ENCODE assay signal across 8 mouse cellular contexts in genomic region chr16:20651947-20652310, GRCm38 (mm10). TPM values are rescaled to one million over a fixed set of nuclear protein-coding genes. Genes with fewer than 3 reads are reported as not detected.
DNase-seq lines count a peak whose midpoint lies in the region; ATAC-seq and TF ChIP-seq lines count a peak whose summit lies in the region.

No protein-coding gene starts in this region.

- peak overlapping the region; percentile 73 for H3K9ac ChIP-seq in lung, embryonic 14.5 days
- peak overlapping the region; percentile 74 for H3K9ac ChIP-seq in intestine, postnatal 0 days (ENCODE audit: low read depth, low read length)
- peak overlapping the region; percentile 93 for H3K9ac ChIP-seq in neural tube, embryonic 13.5 days

- no peak for TF ChIP-seq CTCF in lung, embryonic 14.5 days (IDR thresholded peaks at IDR 0.05; ENCODE audit: low read depth)
- TF ChIP-seq CTCF in embryonic fibroblast, embryonic 13.5 days (IDR thresholded peaks at IDR 0.05; ENCODE audit: borderline replicate concordance, insufficient read depth, low read length): no peak
- TF ChIP-seq CTCF in intestine, postnatal 0 days (IDR thresholded peaks at IDR 0.05; ENCODE audit: low read depth): no peak

- H3K4me2 ChIP-seq in lung, embryonic 14.5 days: peak overlapping the region; percentile 80
- peak overlapping the region; percentile 81 for H3K4me2 ChIP-seq in intestine, postnatal 0 days (replicated peaks; ENCODE audit: low read depth)
- peak overlapping the region; percentile 80 for H3K4me2 ChIP-seq in neural tube, embryonic 13.5 days

- no peak for TF ChIP-seq POLR2A in embryonic fibroblast, embryonic 13.5 days (IDR thresholded peaks at IDR 0.05; ENCODE audit: low read depth, low read length)

- 7% methylated on average over 12 of the region's 12 CpGs for WGBS in lung, embryonic 14.5 days
- 7% methylated on average over 12 of the region's 12 CpGs for WGBS in intestine, postnatal 0 days
- WGBS in neural tube, embryonic 13.5 days: 10% methylated on average over 12 of the region's 12 CpGs

- H3K4me1 ChIP-seq in lung, embryonic 14.5 days (ENCODE audit: insufficient read depth): no peaks in the 10 kb centered on the region
- H3K4me1 ChIP-seq in embryonic fibroblast, embryonic 13.5 days (ENCODE audit: control insufficient read depth, insufficient read depth, low read length): no peaks in the 10 kb centered on the region
- no peaks in the 10 kb centered on the region for H3K4me1 ChIP-seq in intestine, postnatal 0 days (replicated peaks; ENCODE audit: control insufficient read depth, insufficient read depth, low read length)
- peaks cover 19% of the 10 kb centered on the region for H3K4me1 ChIP-seq in neural tube, embryonic 13.5 days (replicated peaks)

- no peaks in the 10 kb centered on the region for H3K9me3 ChIP-seq in lung, embryonic 14.5 days (ENCODE audit: low read depth, low read length)
- H3K9me3 ChIP-seq in intestine, postnatal 0 days (ENCODE audit: control insufficient read depth): no peaks in the 10 kb centered on the region
- H3K9me3 ChIP-seq in neural tube, embryonic 13.5 days: no peaks in the 10 kb centered on the region

- H3K36me3 ChIP-seq in lung, embryonic 14.5 days (ENCODE audit: insufficient read depth): peaks cover 32% of the 10 kb centered on the region
- H3K36me3 ChIP-seq in intestine, postnatal 0 days (ENCODE audit: control insufficient read depth, insufficient read depth): peaks cover 26% of the 10 kb centered on the region
- peaks cover 26% of the 10 kb centered on the region for H3K36me3 ChIP-seq in neural tube, embryonic 13.5 days

- peak overlapping the region; percentile 75 for H3K4me3 ChIP-seq in lung, embryonic 14.5 days (ENCODE audit: low read depth, low read length)
- H3K4me3 ChIP-seq in embryonic fibroblast, embryonic 13.5 days (ENCODE audit: insufficient read depth, low read length): peak overlapping the region; percentile 72
- peak overlapping the region; percentile 74 for H3K4me3 ChIP-seq in intestine, postnatal 0 days (ENCODE audit: low read depth, low read length)
- H3K4me3 ChIP-seq in neural tube, embryonic 13.5 days: peak overlapping the region; percentile 86

- no peak for DNase-seq in lung, embryonic 14.5 days
- no peak for DNase-seq in lung, postnatal 25 days (ENCODE audit: low spot score)
- no peak for DNase-seq in urinary bladder, adult 2 months (ENCODE audit: low spot score)
- no peak for DNase-seq in adrenal gland, postnatal 10 days

- no peak overlapping the region for H3K27ac ChIP-seq in lung, embryonic 14.5 days (ENCODE audit: low read depth)
- H3K27ac ChIP-seq in embryonic fibroblast, embryonic 13.5 days (ENCODE audit: insufficient read depth, low read length): no peak overlapping the region
- peak overlapping the region; percentile 9; the same call in 1 of the 2 replicates for H3K27ac ChIP-seq in intestine, postnatal 0 days (ENCODE audit: low read depth, low read length)
- peak overlapping the region; percentile 88 for H3K27ac ChIP-seq in neural tube, embryonic 13.5 days (replicated peaks)

- H3K27me3 ChIP-seq in lung, embryonic 14.5 days (ENCODE audit: insufficient read depth, low read length): no peaks in the 10 kb centered on the region
- no peaks in the 10 kb centered on the region for H3K27me3 ChIP-seq in intestine, postnatal 0 days (replicated peaks; ENCODE audit: control insufficient read depth, insufficient read depth, low read length)
- no peaks in the 10 kb centered on the region for H3K27me3 ChIP-seq in neural tube, embryonic 13.5 days

- ATAC-seq in lung, embryonic 14.5 days (ENCODE audit: insufficient read depth): no peak; the same call in 1 of the 2 replicates
- peak; percentile 34; the same call in 1 of the 2 replicates for ATAC-seq in intestine, postnatal 0 days
- no peak for ATAC-seq in neural tube, embryonic 13.5 days (ENCODE audit: low read depth)
- no peak for ATAC-seq in activated CD4-positive, CD25-positive, alpha-beta regulatory T cell, adult 4 months

RNA-seq across cellular contexts. Expression of gene Psmd2, which starts 0.5 kb away (rescaled TPM):
- 345 and 352 TPM in 2 replicates for polyA plus RNA-seq in lung, embryonic 14.5 days (2014; fragmentation: Nextera tagmentation; extraction: Ambion mirVana)
- polyA plus RNA-seq in embryonic fibroblast, embryonic 13.5 days (2011; ENCODE audit: insufficient read length, low read depth, missing spikeins): 211 and 217 TPM in 2 replicates
- polyA plus RNA-seq in intestine, postnatal 0 days (2015; fragmentation: Nextera tagmentation; extraction: Ambion mirVana): 136 and 137 TPM in 2 replicates
- 352 and 361 TPM in 2 replicates for polyA plus RNA-seq in neural tube, embryonic 13.5 days (2015; fragmentation: Nextera tagmentation; extraction: Ambion mirVana)
- 126 and 133 TPM in 2 replicates for polyA plus RNA-seq in urinary bladder, adult 2 months (2012; rRNA removed)
- 100 to 1,000 TPM; 196 to 198 TPM for total RNA-seq in adrenal gland, postnatal 10 days (2021)
- 100 to 1,000 TPM; 152 to 157 TPM for polyA plus RNA-seq in activated CD4-positive, CD25-positive, alpha-beta regulatory T cell, adult 4 months (2017; shearing (Covaris generic))

RNA-seq across cellular contexts. Expression of gene Eif4g1, which starts 16.2 kb away (rescaled TPM):
- 176 and 191 TPM in 2 replicates for polyA plus RNA-seq in lung, embryonic 14.5 days (2014; fragmentation: Nextera tagmentation; extraction: Ambion mirVana)
- 337 and 421 TPM in 2 replicates for polyA plus RNA-seq in embryonic fibroblast, embryonic 13.5 days (2011; ENCODE audit: insufficient read length, low read depth, missing spikeins)
- polyA plus RNA-seq in intestine, postnatal 0 days (2015; fragmentation: Nextera tagmentation; extraction: Ambion mirVana): 97.8 and 106 TPM in 2 replicates
- 141 and 144 TPM in 2 replicates for polyA plus RNA-seq in neural tube, embryonic 13.5 days (2015; fragmentation: Nextera tagmentation; extraction: Ambion mirVana)
- polyA plus RNA-seq in urinary bladder, adult 2 months (2012; rRNA removed): 199 and 209 TPM in 2 replicates
- total RNA-seq in adrenal gland, postnatal 10 days (2021): 100 to 1,000 TPM; 366 to 393 TPM
- 10 to 100 TPM; 44.6 to 82.1 TPM for polyA plus RNA-seq in activated CD4-positive, CD25-positive, alpha-beta regulatory T cell, adult 4 months (2017; shearing (Covaris generic))

RNA-seq across cellular contexts. Expression of gene Ece2, which starts 22.3 kb away (rescaled TPM):
- polyA plus RNA-seq in lung, embryonic 14.5 days (2014; fragmentation: Nextera tagmentation; extraction: Ambion mirVana): 2.8 and 2.9 TPM in 2 replicates
- polyA plus RNA-seq in embryonic fibroblast, embryonic 13.5 days (2011; ENCODE audit: insufficient read length, low read depth, missing spikeins): 11.4 and 17.2 TPM in 2 replicates
- polyA plus RNA-seq in intestine, postnatal 0 days (2015; fragmentation: Nextera tagmentation; extraction: Ambion mirVana): 0.17 and 0.22 TPM in 2 replicates
- polyA plus RNA-seq in neural tube, embryonic 13.5 days (2015; fragmentation: Nextera tagmentation; extraction: Ambion mirVana): 12.2 and 12.8 TPM in 2 replicates
- polyA plus RNA-seq in urinary bladder, adult 2 months (2012; rRNA removed): 2.1 and 2.5 TPM in 2 replicates
- 1 to 10 TPM; 7.5 to 9.1 TPM for total RNA-seq in adrenal gland, postnatal 10 days (2021)
- not detected for polyA plus RNA-seq in activated CD4-positive, CD25-positive, alpha-beta regulatory T cell, adult 4 months (2017; shearing (Covaris generic))

RNA-seq across cellular contexts. Expression of gene Camk2n2, which starts 30.8 kb away (rescaled TPM):
- polyA plus RNA-seq in lung, embryonic 14.5 days (2014; fragmentation: Nextera tagmentation; extraction: Ambion mirVana): 0.72 and 1.3 TPM in 2 replicates
- polyA plus RNA-seq in embryonic fibroblast, embryonic 13.5 days (2011; ENCODE audit: insufficient read length, low read depth, missing spikeins): 8.9 and 9.7 TPM in 2 replicates
- 1.0 and 2.0 TPM in 2 replicates for polyA plus RNA-seq in intestine, postnatal 0 days (2015; fragmentation: Nextera tagmentation; extraction: Ambion mirVana)
- 20.8 and 23.7 TPM in 2 replicates for polyA plus RNA-seq in neural tube, embryonic 13.5 days (2015; fragmentation: Nextera tagmentation; extraction: Ambion mirVana)
- 1.8 and 1.9 TPM in 2 replicates for polyA plus RNA-seq in urinary bladder, adult 2 months (2012; rRNA removed)
- total RNA-seq in adrenal gland, postnatal 10 days (2021): 10 to 100 TPM; 11.0 to 23.4 TPM
- polyA plus RNA-seq in activated CD4-positive, CD25-positive, alpha-beta regulatory T cell, adult 4 months (2017; shearing (Covaris generic)): not detected

RNA-seq across cellular contexts. Expression of gene Alg3, which starts 40.4 kb away (rescaled TPM):
- polyA plus RNA-seq in lung, embryonic 14.5 days (2014; fragmentation: Nextera tagmentation; extraction: Ambion mirVana): 44.1 and 48.9 TPM in 2 replicates
- 31.4 and 34.6 TPM in 2 replicates for polyA plus RNA-seq in embryonic fibroblast, embryonic 13.5 days (2011; ENCODE audit: insufficient read length, low read depth, missing spikeins)
- polyA plus RNA-seq in intestine, postnatal 0 days (2015; fragmentation: Nextera tagmentation; extraction: Ambion mirVana): 24.7 and 27.8 TPM in 2 replicates
- 43.2 and 44.8 TPM in 2 replicates for polyA plus RNA-seq in neural tube, embryonic 13.5 days (2015; fragmentation: Nextera tagmentation; extraction: Ambion mirVana)
- polyA plus RNA-seq in urinary bladder, adult 2 months (2012; rRNA removed): 12.4 and 16.1 TPM in 2 replicates
- 10 to 100 TPM; 16.8 to 17.9 TPM for total RNA-seq in adrenal gland, postnatal 10 days (2021)
- polyA plus RNA-seq in activated CD4-positive, CD25-positive, alpha-beta regulatory T cell, adult 4 months (2017; shearing (Covaris generic)): 10 to 100 TPM; 28.2 to 31.8 TPM

Comparison
In these comparisons a context has a peak if more than half of its experiments do, and no peak if none do; other contexts are left out.
1. H3K27ac ChIP-seq: peak in intestine, postnatal 0 days (single experiment) and neural tube, embryonic 13.5 days (single experiment); none in lung, embryonic 14.5 days (single experiment) and embryonic fibroblast, embryonic 13.5 days (single experiment).
2. Peak in every context shown above with its lines, with median percentiles within 50 percentile points of each other: H3K4me2 ChIP-seq, H3K4me3 ChIP-seq and H3K9ac ChIP-seq.